Mouse (Mus musculus): ENCODE results near the gene Rftn1. TPM values are rescaled to one million over a fixed set of nuclear protein-coding genes. Genes with fewer than 3 reads are reported as not detected.

The Rftn1 gene
- total and polyA plus RNA-seq, 2 experiments from 2014 or later, result 36.5 to 54.8 TPM

DNA sequence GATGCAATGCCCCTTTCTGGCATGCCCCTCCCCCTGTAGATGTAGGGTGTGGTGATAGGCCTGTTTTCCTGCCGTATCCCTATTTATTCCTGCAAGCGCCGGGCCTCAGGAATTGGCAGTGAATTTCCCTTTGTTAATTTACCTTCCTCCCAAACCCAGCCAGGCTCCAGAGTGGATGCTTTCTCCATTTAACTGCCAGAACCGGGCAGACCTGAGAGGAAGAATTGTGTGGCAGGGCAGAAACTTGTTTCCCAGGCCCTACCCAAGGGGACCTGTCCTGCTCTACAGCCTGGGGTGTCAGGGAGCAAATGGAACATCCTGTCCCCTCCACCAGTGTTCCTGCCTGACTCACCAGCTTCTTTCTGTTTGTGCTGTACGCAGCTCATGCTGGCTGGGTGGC is 34.2 kb upstream of the Rftn1 start:
- H3K9ac ChIP-seq (replicated peaks; ENCODE audit: low read depth, low read length), result no peak overlapping the region
- DNase-seq (ENCODE audit: low spot score) (no peak), ATAC-seq (ENCODE audit: insufficient read depth, low read depth) (no peak)
- H3K9me3 ChIP-seq (replicated peaks; ENCODE audit: control insufficient read depth, low read length), result no peaks in the 10 kb centered on the region
- 43% methylated on average over 5 of the region's 5 CpGs for WGBS
- H3K4me1 ChIP-seq (ENCODE audit: control insufficient read depth, insufficient read depth), result no peaks in the 10 kb centered on the region; the same call in 1 of the 2 replicates
- H3K27me3 ChIP-seq (ENCODE audit: control insufficient read depth, insufficient read depth, low read length), result no peaks in the 10 kb centered on the region
- H3K36me3 ChIP-seq (replicated peaks; ENCODE audit: control insufficient read depth, insufficient read depth, low read length), result no peaks in the 10 kb centered on the region
- TF ChIP-seq EP300 (IDR thresholded peaks at IDR 0.05; ENCODE audit: low read depth) (no peak), CTCF (IDR thresholded peaks at IDR 0.05; ENCODE audit: low read depth) (no peak)
- H3K27ac ChIP-seq (ENCODE audit: low read depth), result peak overlapping the region; percentile 26; the same call in 1 of the 2 replicates
- H3K4me3 ChIP-seq (ENCODE audit: low read depth, low read length), result no peak overlapping the region
- no peak overlapping the region for H3K4me2 ChIP-seq (ENCODE audit: low read depth, low read length)

DNA sequence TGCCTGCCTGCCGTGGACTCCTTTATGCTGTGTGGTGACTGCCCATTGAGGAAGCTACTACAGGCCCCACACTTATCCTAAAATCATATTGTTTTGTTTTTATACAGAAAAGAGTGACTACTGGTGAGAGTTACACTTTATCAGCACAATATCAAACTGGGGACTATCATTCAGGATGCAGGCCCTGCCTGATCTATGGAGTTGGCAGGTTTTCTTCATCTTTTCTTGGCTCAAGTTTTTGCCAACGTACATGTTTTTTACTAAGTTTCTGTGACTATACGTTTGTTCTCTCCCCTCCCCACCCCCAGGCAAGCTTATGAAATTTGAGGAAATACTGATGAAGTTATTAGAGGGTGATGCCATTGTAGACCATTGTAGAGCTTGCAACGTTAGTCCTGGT is 27.5 kb upstream of the Rftn1 start:
- Histone ChIP-seq H3K27me3 (ENCODE audit: control insufficient read depth, insufficient read depth, low read length) (no peaks in the 10 kb centered on the region), H3K4me1 (ENCODE audit: control insufficient read depth, insufficient read depth) (peaks cover 5% of the 10 kb centered on the region; the same call in 1 of the 2 replicates), H3K9ac (replicated peaks; ENCODE audit: low read depth, low read length) (no peak overlapping the region), H3K36me3 (replicated peaks; ENCODE audit: control insufficient read depth, insufficient read depth, low read length) (no peaks in the 10 kb centered on the region), H3K27ac (ENCODE audit: low read depth) (no peak overlapping the region), H3K9me3 (replicated peaks; ENCODE audit: control insufficient read depth, low read length) (no peaks in the 10 kb centered on the region), H3K4me3 (ENCODE audit: low read depth, low read length) (no peak overlapping the region), H3K4me2 (ENCODE audit: low read depth, low read length) (no peak overlapping the region)
- 53% methylated on average over 4 of the region's 4 CpGs for WGBS
- TF ChIP-seq CTCF (IDR thresholded peaks at IDR 0.05; ENCODE audit: low read depth) (no peak), EP300 (IDR thresholded peaks at IDR 0.05; ENCODE audit: low read depth) (no peak)
- ATAC-seq (ENCODE audit: insufficient read depth, low read depth), result no peak
- DNase-seq (ENCODE audit: low spot score), result no peak

DNA sequence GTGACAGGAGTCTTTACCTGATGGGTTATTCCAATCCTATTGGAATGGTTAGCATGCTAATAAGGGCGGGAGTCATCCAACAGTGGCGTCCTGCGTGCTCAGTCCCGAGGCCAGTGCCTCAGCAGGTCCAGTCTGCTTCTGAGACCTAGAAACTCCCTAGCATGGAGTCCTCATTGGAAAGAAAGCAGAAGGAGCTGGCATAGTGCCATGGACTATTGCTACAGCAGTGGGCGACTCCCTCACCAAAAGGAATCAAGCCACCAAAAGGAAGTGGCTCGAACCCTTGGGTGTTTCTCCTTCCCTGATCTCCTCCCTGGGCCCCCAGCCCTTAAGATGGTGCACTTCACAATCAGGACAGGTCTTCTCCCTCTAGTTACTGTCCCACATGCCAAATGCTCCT is 24.6 kb upstream of the Rftn1 start:
- H3K4me3 ChIP-seq (ENCODE audit: low read depth, low read length), result no peak overlapping the region
- ATAC-seq (ENCODE audit: insufficient read depth, low read depth) (no peak), DNase-seq (ENCODE audit: low spot score) (no peak)
- H3K9ac ChIP-seq (replicated peaks; ENCODE audit: low read depth, low read length), result no peak overlapping the region
- H3K4me2 ChIP-seq (ENCODE audit: low read depth, low read length), result no peak overlapping the region
- peaks cover 5% of the 10 kb centered on the region; the same call in 1 of the 2 replicates for H3K4me1 ChIP-seq (ENCODE audit: control insufficient read depth, insufficient read depth)
- WGBS, result 78% methylated on average over 6 of the region's 6 CpGs
- no peaks in the 10 kb centered on the region for H3K27me3 ChIP-seq (ENCODE audit: control insufficient read depth, insufficient read depth, low read length)
- no peaks in the 10 kb centered on the region for H3K9me3 ChIP-seq (replicated peaks; ENCODE audit: control insufficient read depth, low read length)
- no peak overlapping the region for H3K27ac ChIP-seq (ENCODE audit: low read depth)
- no peaks in the 10 kb centered on the region for H3K36me3 ChIP-seq (replicated peaks; ENCODE audit: control insufficient read depth, insufficient read depth, low read length)
- TF ChIP-seq EP300 (IDR thresholded peaks at IDR 0.05; ENCODE audit: low read depth) (no peak), CTCF (IDR thresholded peaks at IDR 0.05; ENCODE audit: low read depth) (no peak)

DNA sequence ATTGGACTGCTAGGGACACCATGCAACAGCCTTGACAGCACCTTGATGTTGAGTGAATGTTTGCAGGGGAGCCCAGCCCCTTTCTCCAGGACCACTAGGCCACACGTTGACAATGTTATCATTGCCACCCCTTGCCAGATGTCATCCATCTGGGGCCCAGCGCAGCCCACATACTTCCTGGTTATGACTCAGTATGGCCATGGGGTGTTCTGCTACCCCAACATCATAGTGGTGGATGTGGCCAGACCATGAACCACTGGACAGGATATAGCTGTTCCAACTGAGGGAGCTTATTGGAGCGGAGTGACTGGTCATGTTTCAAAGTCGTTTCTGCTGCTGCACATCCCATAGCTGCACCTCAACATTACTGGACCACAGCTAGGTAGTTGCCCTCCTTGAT is 22.6 kb upstream of the Rftn1 start:
- Histone ChIP-seq H3K4me3 (ENCODE audit: low read depth, low read length) (no peak overlapping the region), H3K27ac (ENCODE audit: low read depth) (no peak overlapping the region), H3K27me3 (ENCODE audit: control insufficient read depth, insufficient read depth, low read length) (no peaks in the 10 kb centered on the region), H3K4me1 (ENCODE audit: control insufficient read depth, insufficient read depth) (peaks cover 5% of the 10 kb centered on the region; the same call in 1 of the 2 replicates), H3K9ac (replicated peaks; ENCODE audit: low read depth, low read length) (no peak overlapping the region), H3K4me2 (ENCODE audit: low read depth, low read length) (no peak overlapping the region), H3K36me3 (replicated peaks; ENCODE audit: control insufficient read depth, insufficient read depth, low read length) (no peaks in the 10 kb centered on the region), H3K9me3 (replicated peaks; ENCODE audit: control insufficient read depth, low read length) (no peaks in the 10 kb centered on the region)
- ATAC-seq (ENCODE audit: insufficient read depth, low read depth), result no peak
- DNase-seq (ENCODE audit: low spot score), result no peak
- no peak for TF ChIP-seq CTCF (IDR thresholded peaks at IDR 0.05; ENCODE audit: low read depth)
- WGBS, result 73% methylated on average over 4 of the region's 4 CpGs

DNA sequence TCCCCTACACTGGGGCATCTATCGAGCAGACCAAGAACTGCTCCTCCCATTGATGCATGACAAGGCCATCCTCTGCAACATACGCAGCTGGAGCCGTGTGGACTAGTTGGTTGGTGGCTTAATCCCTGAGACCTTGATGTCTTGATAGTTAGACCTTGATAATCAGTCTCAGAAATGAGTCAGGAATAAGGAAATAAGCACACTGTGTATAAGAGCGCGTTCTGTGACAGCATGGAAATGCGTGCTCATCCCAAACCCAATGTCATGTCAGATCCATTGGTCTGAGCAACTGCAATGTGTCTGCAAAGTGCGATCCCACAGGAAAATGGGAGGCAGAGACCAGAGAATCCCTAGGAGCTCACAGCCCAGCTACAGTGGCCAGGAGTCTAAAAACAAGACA is 21.3 kb upstream of the Rftn1 start:
- DNase-seq (ENCODE audit: low spot score) (no peak), ATAC-seq (ENCODE audit: insufficient read depth, low read depth) (no peak)
- Histone ChIP-seq H3K27me3 (ENCODE audit: control insufficient read depth, insufficient read depth, low read length) (no peaks in the 10 kb centered on the region), H3K9ac (replicated peaks; ENCODE audit: low read depth, low read length) (no peak overlapping the region), H3K4me2 (ENCODE audit: low read depth, low read length) (no peak overlapping the region), H3K27ac (ENCODE audit: low read depth) (no peak overlapping the region), H3K4me1 (ENCODE audit: control insufficient read depth, insufficient read depth) (peaks cover 5% of the 10 kb centered on the region; the same call in 1 of the 2 replicates), H3K36me3 (replicated peaks; ENCODE audit: control insufficient read depth, insufficient read depth, low read length) (no peaks in the 10 kb centered on the region), H3K9me3 (replicated peaks; ENCODE audit: control insufficient read depth, low read length) (no peaks in the 10 kb centered on the region), H3K4me3 (ENCODE audit: low read depth, low read length) (no peak overlapping the region)
- TF ChIP-seq CTCF (IDR thresholded peaks at IDR 0.05; ENCODE audit: low read depth), result no peak
- WGBS, result 92% methylated on average over 7 of the region's 7 CpGs

DNA sequence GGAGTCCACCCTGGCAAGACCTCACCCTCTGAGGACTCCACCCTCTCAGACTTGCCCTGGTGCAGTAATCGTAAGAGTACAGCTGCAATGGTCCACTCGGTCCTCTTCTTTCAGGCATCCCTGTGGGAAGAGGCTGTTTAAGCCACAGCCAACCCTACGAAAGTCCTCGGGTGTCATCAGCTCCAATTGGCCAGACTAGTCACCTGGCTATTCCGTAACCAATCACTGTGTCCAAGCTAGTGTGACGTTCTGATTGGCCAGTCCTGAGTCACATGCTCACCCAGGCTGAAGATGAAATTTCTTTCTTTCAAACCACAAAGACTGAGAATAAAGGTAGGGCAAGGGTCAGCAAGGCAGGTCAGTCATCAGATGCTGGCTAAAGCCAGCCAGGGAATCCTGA is 19.4 kb upstream of the Rftn1 start:
- Histone ChIP-seq H3K4me2 (ENCODE audit: low read depth, low read length) (no peak overlapping the region), H3K36me3 (replicated peaks; ENCODE audit: control insufficient read depth, insufficient read depth, low read length) (no peaks in the 10 kb centered on the region), H3K27me3 (ENCODE audit: control insufficient read depth, insufficient read depth, low read length) (no peaks in the 10 kb centered on the region), H3K27ac (ENCODE audit: low read depth) (no peak overlapping the region), H3K9ac (replicated peaks; ENCODE audit: low read depth, low read length) (no peak overlapping the region), H3K9me3 (replicated peaks; ENCODE audit: control insufficient read depth, low read length) (no peaks in the 10 kb centered on the region), H3K4me3 (ENCODE audit: low read depth, low read length) (no peak overlapping the region), H3K4me1 (ENCODE audit: control insufficient read depth, insufficient read depth) (no peaks in the 10 kb centered on the region; the same call in 1 of the 2 replicates)
- WGBS, result 91% methylated on average over 6 of the region's 6 CpGs
- ATAC-seq (ENCODE audit: insufficient read depth, low read depth), result no peak
- no peak for TF ChIP-seq CTCF (IDR thresholded peaks at IDR 0.05; ENCODE audit: low read depth)
- no peak for TF ChIP-seq EP300 (IDR thresholded peaks at IDR 0.05; ENCODE audit: low read depth)
- DNase-seq (ENCODE audit: low spot score), result no peak

Measured in heart, postnatal 0 days (tissue).